Mouse (Mus musculus) mature B cell (primary cell): ENCODE results near the gene Gm21028.
"Not testable (repeated sequence)": the region's sequence is repeated elsewhere in the genome, so short reads cannot be mapped to it uniquely, and the experiment has no call there.

Experiments
- in situ Hi-C: fragments of 300-500 bp; cut with MboI; formaldehyde crosslinking; loops from 2 replicates; pipeline ENCODE4 v1.14.3; 2019

Gene Gm21028

DNA sequence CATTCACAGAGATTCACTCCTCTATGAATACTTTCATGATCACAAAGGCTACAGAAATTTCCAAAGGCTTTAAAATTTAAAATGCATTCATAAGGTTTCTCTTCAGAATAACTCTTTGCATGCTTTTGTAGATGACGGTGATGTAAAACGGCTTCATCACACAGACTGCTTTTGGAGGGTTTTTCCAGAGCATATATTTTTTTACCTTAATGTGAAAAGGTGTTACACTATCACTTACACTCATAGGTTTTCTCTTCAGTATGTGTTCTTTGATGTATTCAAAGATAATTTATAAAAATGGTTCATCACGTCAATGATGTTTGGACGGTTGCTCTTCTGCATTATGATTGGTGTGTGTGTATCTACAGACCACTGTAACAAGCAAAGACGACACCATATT lies at the start of gene Gm21028:
Gene Gm21028 (minus strand): TSS at position 101 of the 400 bp plus-strand sequence.
- in situ Hi-C loops, result no loop called here

- in situ Hi-C loops, result not testable (repeated sequence)
These were observed 17.3 kb upstream of the Gm21028 start for GRCm38 (mm10) chr7:42595666-42596065.

GRCm38 (mm10) chr7:42592413-42592812 lies 14.0 kb upstream of the Gm21028 start, which contains the start of gene Zfp977:
Gene Zfp977, minus strand, starts transcription at chr7:42592547.
- in situ Hi-C loops, result not testable (repeated sequence)

- in situ Hi-C loops, result not testable (repeated sequence)
These were observed 12.9 kb upstream of the Gm21028 start for GRCm38 (mm10) chr7:42591311-42591710.

DNA sequence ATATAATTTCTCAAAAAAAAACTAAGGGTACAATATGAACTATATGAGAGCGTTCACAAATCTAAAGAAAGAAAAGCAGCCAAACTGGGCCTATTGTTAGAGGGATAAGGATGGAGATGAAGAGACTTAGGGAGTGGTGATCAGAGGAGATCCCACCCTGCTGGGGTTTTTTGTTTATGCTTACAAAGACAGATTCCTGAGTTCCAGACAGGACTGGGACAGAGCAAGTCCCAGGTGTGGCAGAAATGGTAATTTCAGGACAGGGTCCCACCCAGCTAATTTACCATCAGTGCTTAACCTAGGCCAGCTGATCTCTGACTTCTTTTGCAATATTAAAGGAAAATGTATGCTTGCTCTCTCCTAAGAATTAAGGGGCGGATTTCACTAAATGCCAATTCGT lies 26.6 kb downstream of the Gm21028 start:
- in situ Hi-C loops, result no loop called here
